Mouse (Mus musculus) liver, postnatal 0 days (tissue): ENCODE measurements around the gene Olfr763.

Experiments used
- CTCF ChIP-seq: sonication (generic); IDR thresholded peaks from 2 replicates; pipeline ENCODE4 v1.5.1; 2016; ENCODE audit warnings: antibody characterized with exemption, low read depth
- EP300 ChIP-seq: IDR thresholded peaks from 2 replicates; pipeline ENCODE4 v1.6.1; 2016; ENCODE audit warnings: antibody characterized with exemption, low read depth, mild to moderate bottlenecking

DNA sequence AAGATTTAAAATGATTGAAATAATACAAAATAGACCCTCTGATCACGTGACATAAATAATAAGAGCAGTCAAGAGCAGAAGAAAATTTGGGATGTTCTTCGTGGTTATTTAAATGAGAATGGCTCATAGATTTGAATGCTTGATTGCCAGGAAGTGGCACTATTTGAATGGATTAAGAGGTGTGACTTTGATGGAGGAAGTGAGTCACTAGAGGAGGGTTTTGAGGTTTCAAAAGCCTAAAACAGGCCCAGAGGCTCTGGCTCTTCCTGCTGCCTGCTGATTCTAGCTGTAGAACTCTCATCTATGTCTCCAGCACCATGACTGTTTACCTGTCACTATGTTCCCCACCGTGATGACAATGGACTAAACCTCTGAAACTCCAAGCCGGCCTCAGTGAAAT lies 37.8 kb upstream of the Olfr763 start:
- TF ChIP-seq CTCF (no peak), EP300 (no peak)
